Mouse (Mus musculus) ES-E14 (cell line): Measurements from ENCODE around the gene Ralgps1.

Experiments
- CHD2 ChIP-seq: IDR thresholded peaks from 2 replicates; pipeline ENCODE4 v1.6.1; 2014; ENCODE audit warnings: mild to moderate bottlenecking, low read depth, low read length, inconsistent platforms
- HCFC1 ChIP-seq: IDR thresholded peaks from 2 replicates; pipeline ENCODE4 v1.6.1; 2012; ENCODE audit warnings: low read length, inconsistent platforms, borderline replicate concordance; ENCODE audit not compliant: insufficient read depth
- MAFK ChIP-seq: IDR thresholded peaks from 2 replicates; pipeline ENCODE4 v1.6.1; 2014; ENCODE audit warnings: mild to moderate bottlenecking, low read depth, low read length, inconsistent platforms; ENCODE audit not compliant: insufficient read depth

DNA sequence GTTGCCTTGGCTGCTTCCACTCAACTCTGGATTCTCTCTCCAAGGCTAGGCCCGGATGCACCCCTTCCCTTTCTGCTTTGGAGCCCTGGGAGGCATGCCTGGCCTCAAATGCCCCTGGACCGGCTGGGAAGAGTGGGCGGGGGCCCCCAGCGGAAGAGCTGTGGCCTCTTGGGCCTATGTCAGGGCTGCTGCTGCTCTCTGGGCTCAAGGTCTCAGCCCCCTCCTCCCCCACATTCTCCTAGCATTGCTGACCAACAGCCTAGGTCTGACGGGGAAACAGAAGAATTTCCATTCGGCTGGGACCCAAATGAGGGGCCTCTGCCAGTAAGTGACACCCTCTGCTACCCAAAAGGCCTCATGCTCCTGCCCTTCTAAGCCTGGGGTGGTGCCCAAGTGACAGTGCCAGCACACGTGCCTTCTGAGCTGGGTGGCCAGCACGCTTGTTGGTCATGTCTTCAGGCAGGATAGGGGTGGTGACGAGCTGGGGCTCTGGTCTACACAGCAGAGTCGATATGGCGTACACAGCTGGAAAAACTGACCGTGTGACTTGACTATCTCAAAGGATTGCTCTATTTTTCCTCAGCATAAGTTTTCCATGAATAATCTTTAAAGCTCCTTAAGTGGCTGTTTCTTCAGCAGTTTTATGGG lies 210.8 kb downstream of the Ralgps1 start:
- TF ChIP-seq HCFC1 (no peak), MAFK (no peak), CHD2 (no peak)
